Mouse (Mus musculus): ENCODE results near the gene Baiap2l1. TPM values are rescaled to one million over a fixed set of nuclear protein-coding genes. Genes with fewer than 3 reads are reported as not detected.
A peak's percentile ranks its signal among the peaks of the same experiment; 100 is the strongest.

The Baiap2l1 gene
- polyA plus RNA-seq, 1 experiment from 2014 or later, result 2.6 TPM

DNA sequence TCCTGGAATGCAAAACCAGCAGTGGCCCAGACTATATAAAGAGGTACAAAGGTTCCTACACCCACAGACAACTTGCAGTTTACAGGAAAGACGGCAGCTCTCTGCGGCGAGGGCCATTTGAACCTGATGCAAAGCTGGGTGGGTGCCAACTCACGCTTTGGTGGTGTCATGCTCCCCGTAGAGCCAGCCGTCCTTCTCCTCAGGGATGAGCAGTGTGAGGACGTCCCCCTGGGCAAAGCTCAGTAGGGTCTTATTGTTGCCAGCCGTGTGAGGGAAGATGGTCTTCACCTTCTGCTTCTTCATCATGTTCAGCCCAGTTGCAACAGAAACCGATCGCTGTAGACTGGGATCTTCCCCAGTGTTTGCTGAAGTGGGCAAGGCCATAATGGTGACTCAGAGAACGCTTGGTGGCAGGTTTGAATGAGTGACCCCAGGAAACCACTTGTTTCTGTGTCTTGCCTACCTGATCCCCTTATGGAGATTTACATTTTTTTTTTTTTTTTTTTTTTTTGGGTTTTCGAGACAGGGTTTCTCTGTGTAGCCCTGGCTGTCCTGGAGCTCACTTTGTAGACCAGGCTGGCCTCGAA is 79.4 kb downstream of the Baiap2l1 start:
- no peaks in the 10 kb centered on the region for H3K9me3 ChIP-seq
- 87% methylated on average over 12 of the region's 13 CpGs for WGBS
- peaks cover 11% of the 10 kb centered on the region for H3K36me3 ChIP-seq

DNA sequence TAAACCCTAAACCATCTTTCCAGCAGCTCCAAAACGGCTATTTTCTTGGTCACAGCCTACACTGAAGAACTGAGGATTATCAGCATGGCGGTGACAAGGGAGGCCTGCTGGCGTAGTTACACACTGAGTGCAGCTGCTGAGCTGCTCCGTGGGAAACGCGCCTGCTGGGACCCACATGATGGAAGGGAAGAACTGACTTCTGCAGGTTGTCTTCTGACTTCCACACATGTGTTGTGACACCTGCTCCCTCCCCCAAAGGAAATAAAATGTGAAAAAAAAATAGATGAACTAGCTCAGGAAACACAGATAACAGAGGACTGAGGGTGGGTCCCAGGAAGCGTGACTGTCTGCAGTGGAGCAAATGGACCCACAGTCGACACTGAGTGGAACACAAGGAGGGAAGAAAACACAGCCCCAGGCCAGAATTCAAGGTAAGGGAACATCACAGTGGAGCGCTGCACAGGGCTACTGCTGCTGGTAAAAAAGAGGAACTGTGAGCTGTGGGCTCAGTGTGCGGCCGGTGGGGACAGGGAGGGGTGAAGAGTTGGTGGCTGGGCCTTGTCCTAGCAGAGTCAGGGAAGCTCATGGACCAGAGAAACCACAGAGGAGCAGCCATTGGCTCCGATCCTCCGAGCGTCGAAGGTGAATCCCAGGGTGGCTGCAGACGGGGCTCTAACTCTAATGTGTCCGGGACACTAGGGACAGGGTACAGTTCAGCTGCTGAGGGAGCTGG is 80.8 kb downstream of the Baiap2l1 start:
- no peak for ATAC-seq (ENCODE audit: low FRiP score)
- no peak overlapping the region for H3K9ac ChIP-seq
- no peak overlapping the region for H3K4me2 ChIP-seq
- H3K27ac ChIP-seq, result no peak overlapping the region
- peaks cover 11% of the 10 kb centered on the region for H3K36me3 ChIP-seq
- no peaks in the 10 kb centered on the region for H3K4me1 ChIP-seq (replicated peaks)
- H3K9me3 ChIP-seq, result no peaks in the 10 kb centered on the region
- H3K27me3 ChIP-seq, result no peaks in the 10 kb centered on the region
- 86% methylated on average over 17 of the region's 17 CpGs for WGBS
- H3K4me3 ChIP-seq, result no peak overlapping the region

More for the DNA sequence above, 79.4 kb downstream of the Baiap2l1 start:
- Histone ChIP-seq H3K4me2 (no peak overlapping the region), H3K9ac (no peak overlapping the region), H3K27ac (no peak overlapping the region), H3K27me3 (no peaks in the 10 kb centered on the region), H3K4me1 (replicated peaks) (0 out of 2 replicates have a peak, but pooled peaks cover 4% of the 10 kb centered on the region), H3K4me3 (no peak overlapping the region)
- no peak for ATAC-seq (ENCODE audit: low FRiP score)

DNA sequence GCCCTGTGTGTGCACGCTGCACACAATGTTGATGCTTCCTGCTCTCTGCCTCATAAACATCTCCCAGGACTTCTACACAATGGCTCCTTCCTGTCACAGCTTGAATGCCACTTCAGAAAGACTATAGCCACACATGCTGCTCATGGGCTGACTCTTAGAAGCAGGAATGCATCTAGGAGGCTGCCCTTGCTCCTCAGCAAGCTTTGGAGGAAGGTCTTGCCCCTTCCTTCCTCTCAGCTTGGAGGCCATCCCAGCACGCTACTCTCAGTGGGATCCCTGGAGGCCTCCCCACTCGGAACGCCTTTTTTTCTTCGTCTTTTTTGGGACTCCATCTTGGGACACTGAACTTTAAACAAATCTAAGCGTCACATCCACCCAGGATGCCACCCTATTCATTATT is 83.0 kb downstream of the Baiap2l1 start:
- ATAC-seq (ENCODE audit: low FRiP score), result no peak
- 67% methylated on average over 6 of the region's 6 CpGs for WGBS

DNA sequence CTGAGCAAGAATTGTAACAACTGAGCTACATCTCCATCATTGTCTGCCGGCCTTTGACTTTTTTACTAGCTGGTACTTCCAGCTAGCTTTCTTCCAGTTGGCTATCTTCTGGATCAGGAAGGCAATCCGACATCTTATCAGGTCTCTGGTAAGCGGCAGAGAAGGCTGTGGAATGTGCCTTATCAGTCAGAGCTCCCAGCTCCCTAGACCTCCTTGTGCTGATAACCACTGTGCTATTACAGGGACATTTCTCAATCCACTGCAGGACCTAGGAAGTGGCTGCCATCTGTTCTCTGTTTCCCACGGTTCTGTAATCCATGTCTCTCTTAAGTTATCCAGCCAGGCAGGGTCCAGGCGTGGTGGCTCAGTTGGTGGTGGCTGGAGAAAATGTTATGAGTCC is 86.1 kb downstream of the Baiap2l1 start:
- no peaks in the 10 kb centered on the region for H3K27me3 ChIP-seq
- H3K36me3 ChIP-seq, result peaks cover 14% of the 10 kb centered on the region
- no peak overlapping the region for H3K4me2 ChIP-seq
- H3K9me3 ChIP-seq, result no peaks in the 10 kb centered on the region
- no peak overlapping the region for H3K9ac ChIP-seq
- no peak overlapping the region for H3K27ac ChIP-seq
- 0 out of 2 replicates have a peak, but pooled peaks cover 6% of the 10 kb centered on the region for H3K4me1 ChIP-seq (replicated peaks)
- H3K4me3 ChIP-seq, result no peak overlapping the region
- ATAC-seq (ENCODE audit: low FRiP score), result no peak
- 75% methylated on average over 5 of the region's 5 CpGs for WGBS

More for the DNA sequence above, 83.0 kb downstream of the Baiap2l1 start:
- H3K27me3 ChIP-seq, result no peaks in the 10 kb centered on the region
- H3K4me2 ChIP-seq, result no peak overlapping the region
- H3K4me1 ChIP-seq (replicated peaks), result no peaks in the 10 kb centered on the region
- H3K9me3 ChIP-seq, result no peaks in the 10 kb centered on the region
- 0 out of 2 replicates have a peak overlapping the region, but pooled peaks have one; percentile 4 for H3K27ac ChIP-seq
- peaks cover 8% of the 10 kb centered on the region for H3K36me3 ChIP-seq
- no peak overlapping the region for H3K9ac ChIP-seq
- H3K4me3 ChIP-seq, result no peak overlapping the region

DNA sequence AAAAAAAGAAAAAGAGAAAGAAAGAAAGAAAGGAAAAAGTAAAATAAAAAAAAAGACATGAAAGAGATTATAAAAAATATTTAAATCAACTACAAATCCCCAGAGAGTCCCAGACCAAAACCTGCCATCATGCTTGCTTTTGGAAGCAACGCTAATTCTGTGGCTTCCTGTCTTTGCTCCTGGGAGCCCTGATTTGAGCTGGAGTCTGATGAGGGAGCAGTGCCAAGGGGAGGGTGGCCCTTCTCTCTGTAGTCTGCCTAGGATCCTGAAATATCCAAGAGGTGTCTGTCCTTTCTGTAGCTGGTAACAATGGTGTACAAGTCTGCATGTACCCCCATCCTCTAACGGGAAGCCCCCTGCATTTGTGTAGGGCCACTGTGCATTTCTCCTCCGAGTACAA is 86.8 kb downstream of the Baiap2l1 start:
- WGBS, result 85% methylated on average over 3 of the region's 3 CpGs
- H3K4me3 ChIP-seq, result no peak overlapping the region
- H3K36me3 ChIP-seq, result peaks cover 21% of the 10 kb centered on the region
- 0 out of 2 replicates have a peak, but pooled peaks cover 6% of the 10 kb centered on the region for H3K4me1 ChIP-seq (replicated peaks)
- H3K27ac ChIP-seq, result no peak overlapping the region
- H3K27me3 ChIP-seq, result no peaks in the 10 kb centered on the region
- H3K9me3 ChIP-seq, result no peaks in the 10 kb centered on the region
- ATAC-seq (ENCODE audit: low FRiP score), result no peak
- no peak overlapping the region for H3K4me2 ChIP-seq
- no peak overlapping the region for H3K9ac ChIP-seq

DNA sequence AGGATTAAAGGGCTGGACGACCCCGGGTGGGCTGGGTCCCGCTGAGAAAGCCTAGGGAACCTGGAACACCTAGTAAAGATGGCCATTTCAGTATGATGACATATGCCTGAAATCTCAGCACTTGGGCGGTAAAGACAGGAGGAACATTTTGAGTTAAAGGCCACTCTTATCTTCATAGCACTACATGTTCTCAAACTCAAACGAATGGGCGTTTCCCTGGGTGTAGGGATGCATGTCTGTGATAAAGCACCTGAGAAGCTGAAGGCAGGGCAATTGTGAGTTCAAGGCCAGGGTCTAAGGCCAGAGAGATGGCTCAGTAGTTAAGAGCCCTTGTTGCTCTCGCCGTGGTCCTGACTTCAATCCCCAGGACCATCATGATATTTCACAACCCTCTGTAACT is 87.5 kb downstream of the Baiap2l1 start:
- H3K36me3 ChIP-seq, result peaks cover 22% of the 10 kb centered on the region
- H3K4me3 ChIP-seq, result no peak overlapping the region
- H3K9me3 ChIP-seq, result no peaks in the 10 kb centered on the region
- H3K4me1 ChIP-seq (replicated peaks), result 0 out of 2 replicates have a peak, but pooled peaks cover 6% of the 10 kb centered on the region
- H3K27ac ChIP-seq, result no peak overlapping the region
- ATAC-seq (ENCODE audit: low FRiP score), result no peak
- no peak overlapping the region for H3K4me2 ChIP-seq
- 95% methylated on average over 8 of the region's 8 CpGs for WGBS
- H3K9ac ChIP-seq, result no peak overlapping the region
- no peaks in the 10 kb centered on the region for H3K27me3 ChIP-seq

DNA sequence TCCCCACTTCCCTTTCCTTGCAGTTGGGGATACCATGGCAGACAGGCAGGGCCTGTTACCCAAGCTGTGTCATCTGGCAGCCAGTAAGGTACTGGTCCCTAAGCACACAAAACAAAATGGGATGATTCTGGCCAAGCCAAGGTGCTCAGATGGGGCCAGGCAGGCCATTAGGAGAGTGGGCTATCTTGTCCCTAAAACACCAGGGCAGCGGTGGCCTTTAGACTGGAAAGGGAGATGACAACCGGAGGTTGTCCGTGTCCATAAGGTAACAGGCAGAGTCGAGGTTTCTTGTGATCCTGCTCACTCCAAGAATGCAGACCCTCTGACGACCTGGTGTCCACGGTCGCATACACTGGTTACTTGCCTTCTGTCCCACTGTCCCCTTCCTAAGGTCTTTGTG is 88.0 kb downstream of the Baiap2l1 start:
- Histone ChIP-seq H3K4me3 (no peak overlapping the region), H3K9ac (no peak overlapping the region), H3K9me3 (no peaks in the 10 kb centered on the region), H3K4me1 (replicated peaks) (0 out of 2 replicates have a peak, but pooled peaks cover 6% of the 10 kb centered on the region), H3K4me2 (no peak overlapping the region), H3K27ac (no peak overlapping the region), H3K27me3 (no peaks in the 10 kb centered on the region), H3K36me3 (peaks cover 25% of the 10 kb centered on the region)
- WGBS, result 92% methylated on average over 7 of the region's 7 CpGs
- no peak for ATAC-seq (ENCODE audit: low FRiP score)

DNA sequence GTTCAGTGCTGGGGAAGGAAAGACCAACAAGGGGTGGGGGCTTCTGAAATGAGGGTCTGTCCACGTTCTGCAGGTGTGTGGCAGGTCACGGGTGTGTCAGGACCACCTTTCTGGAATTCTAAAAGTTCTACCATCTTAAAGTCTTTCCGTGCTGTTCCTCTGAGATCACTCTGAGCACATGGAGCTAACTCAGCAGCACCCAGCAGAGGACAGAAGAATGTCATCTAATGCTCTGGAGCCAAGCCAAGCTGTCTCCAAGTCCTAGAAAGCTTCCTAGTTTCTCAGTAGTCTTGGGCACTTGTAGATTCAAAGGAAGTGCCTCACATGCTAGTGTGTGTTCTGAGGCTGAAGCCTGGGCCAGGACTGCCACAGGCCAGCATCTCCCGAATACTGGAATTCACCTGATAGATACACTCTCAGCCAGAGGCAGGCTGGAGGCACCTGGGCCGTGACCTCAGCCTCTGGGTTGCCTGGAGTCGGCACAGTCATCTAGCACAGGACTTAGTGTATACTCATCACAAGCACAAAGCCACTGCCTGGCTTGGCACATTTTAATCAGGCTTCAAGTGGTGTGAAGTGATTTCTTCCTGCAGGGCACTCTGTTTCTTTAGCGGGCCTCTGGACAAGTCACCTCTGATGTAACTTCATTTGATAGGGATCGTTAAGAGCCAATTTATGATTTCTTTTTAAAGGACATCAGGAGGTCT is 90.2 kb downstream of the Baiap2l1 start:
- Histone ChIP-seq H3K9me3 (no peaks in the 10 kb centered on the region), H3K4me2 (no peak overlapping the region), H3K9ac (no peak overlapping the region), H3K36me3 (peaks cover 43% of the 10 kb centered on the region), H3K4me1 (replicated peaks) (peaks cover 14% of the 10 kb centered on the region; the same call in 1 of the 2 replicates), H3K27me3 (no peaks in the 10 kb centered on the region), H3K4me3 (no peak overlapping the region), H3K27ac (no peak overlapping the region)
- ATAC-seq (ENCODE audit: low FRiP score), result no peak
- 77% methylated on average over 8 of the region's 8 CpGs for WGBS

DNA sequence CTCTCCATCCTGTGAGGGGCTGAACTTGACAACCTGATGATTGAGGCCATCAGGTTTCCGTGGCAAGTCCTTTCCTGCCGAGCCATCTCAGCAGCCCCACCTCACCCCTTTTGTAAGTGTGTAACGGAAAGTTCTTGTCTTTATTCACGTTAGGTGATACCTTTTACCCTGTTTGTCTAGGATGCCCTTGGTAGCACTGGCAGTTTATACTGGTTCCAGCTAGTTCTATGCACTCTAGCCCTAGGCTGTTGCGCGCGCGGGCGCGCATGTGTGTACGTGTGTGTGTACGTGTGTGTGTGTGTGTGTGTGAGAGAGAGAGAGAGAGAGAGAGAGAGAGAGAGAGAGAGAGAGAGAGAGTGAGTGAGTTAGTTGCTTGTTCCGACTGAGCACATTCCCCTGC is 94.4 kb downstream of the Baiap2l1 start:
- Histone ChIP-seq H3K4me2 (no peak overlapping the region), H3K27me3 (no peaks in the 10 kb centered on the region), H3K4me3 (no peak overlapping the region), H3K27ac (no peak overlapping the region), H3K36me3 (peaks cover 66% of the 10 kb centered on the region), H3K4me1 (replicated peaks) (peaks cover 50% of the 10 kb centered on the region), H3K9me3 (no peaks in the 10 kb centered on the region), H3K9ac (no peak overlapping the region)
- WGBS, result 88% methylated on average over 13 of the region's 13 CpGs
- ATAC-seq (ENCODE audit: low FRiP score), result no peak

DNA sequence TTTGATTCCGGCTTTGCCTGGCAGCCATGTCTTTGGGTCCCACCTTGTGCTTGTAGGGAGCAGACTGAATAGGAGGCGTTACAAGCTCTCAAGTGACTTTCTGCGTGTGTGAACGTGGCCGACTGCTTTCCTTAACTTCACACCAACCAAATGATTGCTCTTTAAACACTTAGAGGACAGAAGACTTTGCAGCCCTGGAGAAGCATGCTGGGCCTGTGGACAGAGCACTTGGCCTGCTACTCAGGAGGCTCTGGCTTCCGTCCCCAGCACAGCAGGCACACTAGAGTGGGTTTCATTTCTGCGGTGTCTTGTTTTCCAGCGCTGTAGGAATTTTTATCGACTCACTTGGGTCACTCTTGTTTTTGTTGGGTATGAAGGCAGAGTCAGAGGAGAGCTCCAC is 94.8 kb downstream of the Baiap2l1 start:
- H3K27ac ChIP-seq, result no peak overlapping the region
- no peaks in the 10 kb centered on the region for H3K9me3 ChIP-seq
- no peak for ATAC-seq (ENCODE audit: low FRiP score)
- no peaks in the 10 kb centered on the region for H3K27me3 ChIP-seq
- H3K4me3 ChIP-seq, result no peak overlapping the region
- peaks cover 53% of the 10 kb centered on the region for H3K4me1 ChIP-seq (replicated peaks)
- peaks cover 62% of the 10 kb centered on the region for H3K36me3 ChIP-seq
- 86% methylated on average over 9 of the region's 9 CpGs for WGBS
- H3K9ac ChIP-seq, result no peak overlapping the region
- H3K4me2 ChIP-seq, result no peak overlapping the region

DNA sequence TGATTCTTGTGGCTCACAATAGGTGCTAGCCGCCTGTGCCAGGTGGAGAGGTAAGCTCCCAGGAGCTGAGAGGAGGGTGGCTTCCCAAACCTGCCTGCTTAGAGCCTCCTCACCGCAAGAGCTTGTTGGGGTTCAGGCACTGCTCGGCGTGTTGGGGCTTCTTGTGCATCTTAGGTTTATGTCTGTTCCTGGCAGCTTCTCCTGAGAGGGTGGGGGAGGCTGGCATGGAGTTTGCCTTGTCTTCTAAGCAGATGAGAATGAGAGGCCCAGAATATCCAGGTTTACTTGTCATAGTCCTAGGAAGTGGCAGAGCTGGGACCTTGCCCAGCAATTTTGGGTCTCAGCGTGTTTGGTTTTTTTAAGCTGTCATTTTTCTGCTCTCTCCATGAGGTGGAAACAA is 96.1 kb downstream of the Baiap2l1 start:
- Histone ChIP-seq H3K27me3 (no peaks in the 10 kb centered on the region), H3K36me3 (peaks cover 56% of the 10 kb centered on the region), H3K4me3 (no peak overlapping the region), H3K9me3 (no peaks in the 10 kb centered on the region), H3K4me1 (replicated peaks) (peaks cover 62% of the 10 kb centered on the region), H3K4me2 (no peak overlapping the region), H3K9ac (no peak overlapping the region), H3K27ac (no peak overlapping the region)
- no peak for ATAC-seq (ENCODE audit: low FRiP score)
- 94% methylated on average over 5 of the region's 5 CpGs for WGBS

DNA sequence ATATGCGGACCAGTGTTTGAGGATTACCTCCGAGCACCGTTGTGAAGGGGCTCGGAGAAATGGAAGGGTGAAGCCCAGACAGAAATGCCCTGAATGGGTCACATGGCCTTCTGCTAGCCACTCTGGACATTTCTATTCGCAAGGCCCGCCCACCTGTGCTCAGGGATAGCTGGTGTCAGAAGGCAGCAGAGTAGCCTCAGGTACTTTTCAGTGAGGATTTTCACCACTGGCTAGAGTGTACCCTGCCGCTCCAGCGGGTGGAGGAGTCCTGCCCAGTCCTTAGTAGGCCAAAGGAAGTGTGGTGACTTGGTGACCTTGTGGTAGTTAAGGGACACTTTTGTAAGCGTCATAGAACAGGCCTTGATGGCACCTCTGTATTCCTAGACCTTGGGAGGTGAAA is 96.6 kb downstream of the Baiap2l1 start:
- Histone ChIP-seq H3K9ac (no peak overlapping the region), H3K9me3 (no peaks in the 10 kb centered on the region), H3K27me3 (no peaks in the 10 kb centered on the region), H3K27ac (no peak overlapping the region), H3K4me2 (no peak overlapping the region), H3K4me3 (no peak overlapping the region), H3K4me1 (replicated peaks) (peaks cover 67% of the 10 kb centered on the region), H3K36me3 (peaks cover 51% of the 10 kb centered on the region)
- no peak for ATAC-seq (ENCODE audit: low FRiP score)
- WGBS, result 85% methylated on average over 9 of the region's 9 CpGs
